Mouse (Mus musculus): ENCODE measurements around the gene Tcl1b3. TPM values are rescaled to one million over a fixed set of nuclear protein-coding genes. Genes with fewer than 3 reads are reported as not detected.
A peak's percentile ranks its signal among the peaks of the same experiment; 100 is the strongest.

The Tcl1b3 gene
- total and polyA plus RNA-seq, 2 experiments from 2014 or later = not detected

DNA sequence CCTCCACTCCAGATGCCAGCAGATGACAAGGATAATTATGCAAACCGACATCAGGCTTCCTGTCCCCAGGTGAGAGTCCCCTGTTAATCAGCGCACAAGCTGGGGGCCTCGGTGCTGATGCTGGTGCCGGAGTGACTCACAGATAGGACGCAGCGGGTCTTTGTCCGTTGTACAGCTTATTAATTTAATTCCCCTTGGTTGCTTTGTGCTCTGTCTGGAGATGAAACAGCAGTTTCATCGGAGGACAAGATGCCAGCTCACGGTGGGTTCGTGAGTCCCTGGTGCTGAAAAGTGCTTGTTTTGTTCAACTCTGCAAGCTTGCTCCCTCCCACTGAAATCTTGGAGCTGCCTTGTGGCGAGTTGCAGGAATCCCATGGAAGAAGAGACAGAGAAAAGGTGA, 43.5 kb downstream of the Tcl1b3 start:
- no peaks in the 10 kb centered on the region for H3K27me3 ChIP-seq (ENCODE audit: insufficient read depth, low read length)
- ATAC-seq (no peak), DNase-seq (ENCODE audit: low spot score) (peak; percentile 18)
- no peaks in the 10 kb centered on the region for H3K36me3 ChIP-seq (ENCODE audit: insufficient read depth, low read length)
- no peak for TF ChIP-seq CTCF (IDR thresholded peaks at IDR 0.05; ENCODE audit: low read depth)
- no peak overlapping the region for H3K4me2 ChIP-seq (ENCODE audit: low read depth, low read length)
- no peak overlapping the region for H3K27ac ChIP-seq
- H3K9ac ChIP-seq (replicated peaks; ENCODE audit: low read length) = no peak overlapping the region
- no peaks in the 10 kb centered on the region for H3K9me3 ChIP-seq (ENCODE audit: low read length)
- H3K4me3 ChIP-seq (ENCODE audit: low read length) = no peak overlapping the region
- 47% methylated on average over 11 of the region's 11 CpGs for WGBS
- H3K4me1 ChIP-seq (ENCODE audit: insufficient read depth, low read length) = no peaks in the 10 kb centered on the region

DNA sequence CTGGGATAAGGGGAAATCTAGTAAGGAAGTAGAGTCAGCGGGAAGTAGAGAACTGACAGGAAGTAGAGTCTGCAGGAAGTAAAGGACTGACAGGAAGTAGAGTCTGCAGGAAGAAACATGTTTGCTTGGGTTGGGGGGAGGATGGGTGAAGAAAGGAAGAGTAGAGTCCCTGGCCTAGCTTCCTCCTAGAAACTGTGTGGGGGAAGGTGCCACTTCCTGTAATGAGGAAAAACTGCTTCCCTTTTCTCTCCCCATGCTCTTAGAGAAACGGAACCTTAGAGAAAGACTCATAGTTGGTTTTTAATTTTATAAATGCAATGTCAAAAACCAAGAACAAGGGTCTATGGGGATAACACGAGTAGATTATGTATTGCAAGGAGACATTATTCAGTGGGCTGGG, 44.2 kb downstream of the Tcl1b3 start:
- TF ChIP-seq CTCF (IDR thresholded peaks at IDR 0.05; ENCODE audit: low read depth) = no peak

DNA sequence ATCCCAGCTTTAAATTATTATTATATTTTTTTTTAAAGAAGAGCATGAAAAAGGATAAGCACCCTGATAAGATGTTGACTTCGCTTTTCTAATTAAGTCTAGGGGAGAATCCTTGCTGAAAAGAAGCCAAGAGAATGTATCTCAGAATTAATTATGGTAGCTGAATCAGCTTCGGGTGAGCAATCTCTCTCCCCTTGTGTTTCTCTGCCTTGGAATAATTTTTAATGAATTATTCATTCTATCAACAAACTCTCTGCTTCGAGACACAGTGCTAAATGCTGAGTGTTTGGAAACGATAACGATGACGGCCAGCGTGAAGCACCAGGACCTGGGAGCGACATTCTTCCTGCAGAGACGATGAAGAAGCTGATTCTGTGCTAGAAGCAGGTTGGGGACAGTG, 48.2 kb downstream of the Tcl1b3 start:
- ATAC-seq = no peak
- Histone ChIP-seq H3K36me3 (ENCODE audit: insufficient read depth, low read length) (no peaks in the 10 kb centered on the region), H3K4me1 (ENCODE audit: insufficient read depth, low read length) (no peaks in the 10 kb centered on the region), H3K9ac (replicated peaks; ENCODE audit: low read length) (no peak overlapping the region), H3K9me3 (ENCODE audit: low read length) (no peaks in the 10 kb centered on the region), H3K4me3 (ENCODE audit: low read length) (no peak overlapping the region), H3K27ac (no peak overlapping the region), H3K4me2 (ENCODE audit: low read depth, low read length) (no peak overlapping the region), H3K27me3 (ENCODE audit: insufficient read depth, low read length) (no peaks in the 10 kb centered on the region)
- no peak for DNase-seq (ENCODE audit: low spot score)
- WGBS = 48% methylated on average over 9 of the region's 9 CpGs
- no peak for TF ChIP-seq CTCF (IDR thresholded peaks at IDR 0.05; ENCODE audit: low read depth)

More for the DNA sequence above, 44.2 kb downstream of the Tcl1b3 start:
- ATAC-seq (no peak), DNase-seq (ENCODE audit: low spot score) (no peak)
- Histone ChIP-seq H3K4me1 (ENCODE audit: insufficient read depth, low read length) (no peaks in the 10 kb centered on the region), H3K27me3 (ENCODE audit: insufficient read depth, low read length) (no peaks in the 10 kb centered on the region), H3K27ac (no peak overlapping the region), H3K9ac (replicated peaks; ENCODE audit: low read length) (no peak overlapping the region), H3K4me3 (ENCODE audit: low read length) (no peak overlapping the region), H3K9me3 (ENCODE audit: low read length) (no peaks in the 10 kb centered on the region), H3K4me2 (ENCODE audit: low read depth, low read length) (no peak overlapping the region), H3K36me3 (ENCODE audit: insufficient read depth, low read length) (no peaks in the 10 kb centered on the region)
- WGBS = 79% methylated on average over 3 of the region's 3 CpGs

Other genes with a start within 250 kb of the Tcl1b3 start
- 1.4 TPM in 2 replicates for gene Syne3, start 181.2 kb upstream of the Tcl1b3 start, total RNA-seq (2014; rRNA removed)
- gene Syne3, start 181.2 kb upstream of the Tcl1b3 start, polyA plus RNA-seq (2015; fragmentation: Nextera tagmentation; extraction: Ambion mirVana) = 0.66 and 0.98 TPM in 2 replicates
- 28.6 and 43.1 TPM in 2 replicates for gene Glrx5, start 158.4 kb upstream of the Tcl1b3 start, total RNA-seq (2014; rRNA removed)
- gene Glrx5, start 158.4 kb upstream of the Tcl1b3 start, polyA plus RNA-seq (2015; fragmentation: Nextera tagmentation; extraction: Ambion mirVana) = 195 and 199 TPM in 2 replicates
- not detected in 2 replicates for gene Tcl1b2, start 45.0 kb upstream of the Tcl1b3 start, total RNA-seq (2014; rRNA removed)
- not detected in 2 replicates for gene Tcl1b2, start 45.0 kb upstream of the Tcl1b3 start, polyA plus RNA-seq (2015; fragmentation: Nextera tagmentation; extraction: Ambion mirVana)
- gene Tcl1b1, start 31.4 kb upstream of the Tcl1b3 start, total RNA-seq (2014; rRNA removed) = not detected in 2 replicates
- not detected in 2 replicates for gene Tcl1b1, start 31.4 kb upstream of the Tcl1b3 start, polyA plus RNA-seq (2015; fragmentation: Nextera tagmentation; extraction: Ambion mirVana)
- gene Tcl1b5, start 14.7 kb upstream of the Tcl1b3 start, total RNA-seq (2014; rRNA removed) = not detected in 2 replicates
- gene Tcl1b5, start 14.7 kb upstream of the Tcl1b3 start, polyA plus RNA-seq (2015; fragmentation: Nextera tagmentation; extraction: Ambion mirVana) = not detected in 2 replicates
- gene Tcl1b4, start 10.9 kb downstream of the Tcl1b3 start, total RNA-seq (2014; rRNA removed) = not detected in 2 replicates
- not detected in 2 replicates for gene Tcl1b4, start 10.9 kb downstream of the Tcl1b3 start, polyA plus RNA-seq (2015; fragmentation: Nextera tagmentation; extraction: Ambion mirVana)
- gene Tcl1, start 31.8 kb downstream of the Tcl1b3 start, total RNA-seq (2014; rRNA removed) = not detected in 2 replicates
- gene Tcl1, start 31.8 kb downstream of the Tcl1b3 start, polyA plus RNA-seq (2015; fragmentation: Nextera tagmentation; extraction: Ambion mirVana) = not detected in 2 replicates
- 29.5 and 29.6 TPM in 2 replicates for gene Tunar, start 142.8 kb downstream of the Tcl1b3 start, total RNA-seq (2014; rRNA removed)
- 13.8 and 18.3 TPM in 2 replicates for gene Tunar, start 142.8 kb downstream of the Tcl1b3 start, polyA plus RNA-seq (2015; fragmentation: Nextera tagmentation; extraction: Ambion mirVana)